Mouse (Mus musculus): ENCODE measurements at regions not wholly inside any gene's neighbourhood (a gene's known extent, or its start where the extent isn't known, plus 50 kb on each side); places are given as distances from the start of the nearest gene placed in this dataset.

DNA sequence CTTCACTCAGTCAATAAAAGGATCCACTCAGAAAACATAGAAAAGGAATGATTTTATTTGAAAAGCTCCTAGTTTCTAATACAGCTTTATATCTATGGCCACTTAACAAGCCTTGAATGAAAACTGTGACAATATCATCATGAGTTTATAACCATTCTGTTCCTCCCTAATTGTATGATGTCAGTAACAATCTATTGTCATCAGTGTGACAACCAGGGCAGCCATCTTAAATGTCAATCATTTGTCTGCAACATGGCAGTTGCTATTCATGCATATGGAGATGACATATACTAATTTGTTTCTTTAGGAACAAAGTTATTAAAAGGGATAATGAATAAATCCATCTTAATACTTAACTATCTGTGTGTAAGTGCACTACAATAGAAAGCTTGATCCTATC lies 426.2 kb upstream of the Klf6 start:
- no peak for TF ChIP-seq GATA1 (IDR thresholded peaks at IDR 0.05; ENCODE audit: low read length)

DNA sequence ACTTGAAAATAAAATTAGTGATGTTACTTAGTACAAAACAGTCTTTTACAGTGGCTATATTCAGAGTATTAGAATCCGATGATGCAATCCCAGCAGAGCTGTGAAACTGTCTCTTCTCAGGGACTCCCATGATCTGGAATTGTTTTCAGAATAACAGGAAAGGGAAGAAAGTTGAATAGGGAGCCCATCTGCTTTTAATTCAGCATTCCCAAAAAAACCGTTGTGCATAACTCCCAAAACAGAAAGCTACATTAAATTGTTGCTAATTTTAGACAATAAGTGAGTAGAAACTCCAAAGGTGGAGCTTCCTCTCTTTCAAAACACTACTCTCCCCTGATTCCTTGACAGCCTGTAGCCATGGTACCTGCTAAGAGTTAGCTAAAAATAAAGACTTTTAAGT lies 425.1 kb upstream of the Klf6 start:
- TF ChIP-seq GATA1 (IDR thresholded peaks at IDR 0.05; ENCODE audit: low read length), result no peak

DNA sequence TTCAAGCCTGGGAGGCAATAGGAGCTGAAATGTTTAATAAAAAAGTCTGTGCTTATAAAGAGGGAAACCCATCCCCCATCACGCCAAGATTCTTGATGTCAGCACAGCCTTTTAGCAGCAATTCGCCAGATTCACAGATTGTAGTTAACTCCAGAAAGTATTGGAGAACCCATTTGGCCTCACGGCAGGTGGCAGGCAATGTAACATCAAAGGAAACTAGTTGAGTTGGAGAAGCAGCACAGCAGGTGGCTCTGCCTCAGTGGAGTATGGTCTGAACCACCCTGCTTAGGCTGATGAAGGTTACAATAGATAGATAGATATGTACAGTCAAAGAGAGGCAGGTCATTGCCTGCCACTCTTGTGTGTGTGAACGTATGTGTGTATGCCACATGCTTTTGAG lies 420.8 kb upstream of the Klf6 start:
- TF ChIP-seq GATA1 (IDR thresholded peaks at IDR 0.05; ENCODE audit: low read length), result no peak

DNA sequence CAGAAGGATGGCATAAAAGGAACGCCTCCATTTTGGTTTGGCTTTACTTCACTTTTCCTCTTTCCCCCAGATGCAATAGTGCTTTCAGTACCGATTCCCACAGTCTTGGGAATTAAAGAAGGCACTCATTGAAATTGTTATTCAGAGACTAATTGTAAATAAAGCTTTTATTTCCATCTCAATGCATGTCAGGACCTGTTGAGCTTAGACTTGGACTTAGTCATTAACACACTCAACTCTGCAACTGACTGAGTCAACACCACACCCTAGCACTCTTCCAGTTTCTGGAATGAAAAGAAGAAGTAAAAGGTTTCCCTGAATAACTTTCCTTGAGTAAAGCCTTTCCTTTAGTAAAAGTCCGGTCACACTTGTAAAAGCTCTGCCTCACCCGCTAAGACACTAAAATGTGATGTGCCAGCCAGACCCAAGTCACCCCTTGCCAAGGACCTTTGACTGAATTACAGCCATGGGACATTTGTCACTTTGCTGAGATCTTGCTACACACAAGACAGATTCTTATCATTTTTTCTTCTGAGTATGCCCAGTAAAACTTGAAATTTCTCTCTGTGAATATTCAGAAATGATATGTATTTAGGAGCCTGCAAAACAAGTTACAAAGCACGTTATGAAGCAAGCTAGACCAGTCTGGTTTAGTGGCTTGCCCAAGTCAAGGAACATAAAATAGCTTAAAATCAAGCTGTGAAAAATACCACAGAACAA lies 416.4 kb upstream of the Klf6 start:
- TF ChIP-seq GATA1 (IDR thresholded peaks at IDR 0.05; ENCODE audit: low read length), result no peak

DNA sequence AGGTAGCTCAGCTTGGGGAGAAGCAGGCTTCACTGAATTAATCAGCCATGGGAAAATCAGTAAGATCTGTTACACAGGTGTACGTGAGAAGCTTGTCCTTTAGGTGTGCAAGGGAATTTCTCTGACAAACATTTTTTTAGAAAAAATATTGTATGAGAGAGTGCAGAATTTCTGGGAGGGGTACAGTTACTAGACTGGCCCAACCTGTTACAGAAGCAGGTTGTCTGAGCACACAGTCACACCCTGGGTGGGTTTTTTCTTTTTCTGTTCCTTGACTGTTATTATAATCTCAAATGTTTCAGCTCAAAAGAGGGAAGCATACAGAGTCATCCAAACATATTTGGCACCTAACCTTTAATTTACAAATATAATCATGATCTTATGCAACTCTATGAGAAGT lies 412.7 kb upstream of the Klf6 start:
- no peak for TF ChIP-seq GATA1 (IDR thresholded peaks at IDR 0.05; ENCODE audit: low read length)

DNA sequence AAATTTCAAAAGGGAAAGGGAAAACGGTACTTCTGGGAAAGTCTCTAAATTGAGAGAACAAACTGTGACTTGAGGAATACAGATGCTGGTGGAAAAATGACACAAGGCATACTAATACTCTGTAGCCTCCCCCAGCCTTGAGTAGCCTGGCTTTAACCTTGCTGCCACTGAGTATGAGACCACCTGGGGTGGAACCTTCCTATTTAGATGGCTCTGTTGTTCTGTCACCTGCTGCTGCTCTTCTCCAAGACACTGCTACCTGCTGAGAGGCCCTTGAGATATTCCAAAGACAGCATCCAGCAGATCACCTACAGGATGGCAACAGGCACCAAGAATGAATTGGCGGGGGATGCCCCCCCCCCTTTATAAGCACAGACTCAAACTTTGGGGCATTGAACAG lies 380.5 kb upstream of the Klf6 start:
- no peak for TF ChIP-seq GATA1 (IDR thresholded peaks at IDR 0.05; ENCODE audit: low read length)

DNA sequence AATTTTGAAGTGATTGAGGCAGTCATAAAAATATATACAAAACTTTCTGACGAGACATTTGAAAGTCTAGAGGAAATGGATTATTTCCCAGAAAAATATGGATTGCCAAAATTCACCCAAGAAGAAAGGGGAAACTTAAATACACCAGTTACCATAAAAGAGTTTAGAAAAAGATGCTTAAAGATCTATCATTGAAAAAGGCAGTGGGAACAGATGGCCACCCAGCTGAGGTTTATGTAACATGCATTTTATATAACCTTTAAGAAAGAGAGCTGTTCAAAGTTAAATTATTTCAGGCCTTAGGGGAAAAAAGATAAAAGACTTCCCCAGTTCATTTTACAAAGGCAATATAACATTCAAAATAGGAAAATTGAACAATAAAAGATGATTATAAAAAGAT lies 369.0 kb upstream of the Klf6 start:
- no peak for TF ChIP-seq GATA1 (IDR thresholded peaks at IDR 0.05; ENCODE audit: low read length)

DNA sequence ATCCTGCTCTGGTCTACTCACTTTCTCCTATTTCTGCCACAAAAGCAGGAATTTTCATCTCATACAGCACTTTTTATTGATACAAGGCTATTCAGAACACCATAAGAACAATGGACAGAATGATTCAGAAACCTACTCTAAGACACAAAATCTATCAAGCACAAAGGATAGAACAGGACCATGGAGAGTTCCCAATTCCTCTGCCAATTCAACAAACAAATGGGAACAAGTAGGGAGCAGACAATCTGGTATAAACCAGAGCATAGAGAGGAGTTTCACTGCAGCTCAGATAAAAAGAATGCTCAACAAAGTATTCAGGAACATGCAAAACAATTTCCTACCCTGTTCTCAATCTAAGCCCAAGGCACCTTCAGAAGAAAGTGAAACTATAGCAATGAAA lies 363.7 kb upstream of the Klf6 start:
- TF ChIP-seq GATA1 (IDR thresholded peaks at IDR 0.05; ENCODE audit: low read length), result no peak

DNA sequence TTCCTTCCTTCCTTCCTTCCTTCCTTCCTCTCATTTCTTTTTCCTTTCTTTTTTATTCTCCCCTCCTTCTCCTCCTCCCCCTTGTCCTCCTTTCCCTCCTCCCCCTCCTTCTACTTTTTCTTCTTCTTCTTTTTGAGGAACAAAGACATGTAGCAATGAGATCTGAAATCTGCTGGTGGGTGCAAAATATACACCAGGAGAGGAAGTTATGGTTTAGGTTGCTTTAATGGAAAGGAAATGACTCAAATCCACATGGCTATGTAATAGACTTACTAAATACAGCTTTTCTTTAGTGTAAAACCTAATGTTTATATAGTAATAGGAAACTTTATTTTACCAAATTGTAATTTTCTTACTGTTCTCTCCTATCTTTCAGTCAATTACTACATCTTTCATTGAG lies 349.5 kb upstream of the Klf6 start:
- TF ChIP-seq GATA1 (IDR thresholded peaks at IDR 0.05; ENCODE audit: low read length), result no peak

DNA sequence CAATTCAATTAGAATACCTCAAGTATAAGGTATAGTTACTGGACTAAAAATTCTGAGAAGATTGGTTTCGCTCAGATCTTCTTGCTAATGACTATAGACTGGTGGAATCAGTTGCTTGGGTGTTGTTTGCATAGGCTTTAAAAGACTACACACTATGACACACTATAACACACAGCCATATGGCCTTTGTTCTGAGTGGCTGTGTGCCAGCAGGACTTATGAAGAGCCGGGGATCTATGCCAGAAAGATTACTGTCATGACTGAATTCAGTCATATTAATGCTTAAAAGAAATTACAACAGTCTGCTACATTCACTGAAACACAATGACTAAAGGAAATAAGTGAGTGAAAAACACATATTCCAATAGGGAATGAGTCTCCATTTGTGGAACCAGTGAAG lies 345.7 kb upstream of the Klf6 start:
- TF ChIP-seq GATA1 (IDR thresholded peaks at IDR 0.05; ENCODE audit: low read length), result no peak

DNA sequence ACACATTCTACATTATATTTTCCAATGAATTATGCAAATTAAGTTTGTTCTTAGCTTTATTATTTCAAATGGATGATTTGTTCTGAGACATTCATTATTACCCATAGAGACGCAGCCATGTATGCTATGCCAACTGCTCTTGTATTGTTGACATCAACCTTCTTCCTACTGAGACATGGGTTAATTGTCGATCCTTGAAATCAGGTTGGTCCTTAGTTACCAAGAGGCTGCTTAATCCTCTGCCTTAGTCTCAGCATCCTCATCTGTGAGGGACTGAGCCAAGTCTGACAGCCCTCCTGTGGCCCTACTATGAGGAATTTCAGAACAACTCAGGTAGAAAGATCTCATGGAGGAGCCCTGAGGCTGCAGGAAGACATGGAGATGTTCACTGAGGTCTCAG lies 345.2 kb upstream of the Klf6 start:
- TF ChIP-seq GATA1 (IDR thresholded peaks at IDR 0.05; ENCODE audit: low read length), result no peak

DNA sequence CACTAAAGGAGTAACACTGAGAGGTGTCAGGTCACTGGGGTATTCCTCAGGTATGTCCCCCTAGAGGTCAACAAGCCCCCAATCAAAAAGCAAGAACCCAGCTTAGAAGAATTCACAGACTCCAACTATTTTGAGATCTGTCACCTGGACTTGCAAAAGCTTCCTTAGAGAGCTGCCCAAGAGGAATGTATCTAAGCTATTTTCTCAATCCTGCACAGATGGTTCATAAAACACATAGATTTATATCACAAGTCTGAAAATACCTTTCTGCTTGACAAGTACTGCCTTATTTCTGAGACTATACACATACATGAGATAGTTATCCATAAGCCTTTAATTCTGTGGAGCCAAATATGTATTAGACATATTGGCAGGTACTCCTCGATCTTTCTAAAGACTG lies 342.1 kb upstream of the Klf6 start:
- TF ChIP-seq GATA1 (IDR thresholded peaks at IDR 0.05; ENCODE audit: low read length), result no peak

DNA sequence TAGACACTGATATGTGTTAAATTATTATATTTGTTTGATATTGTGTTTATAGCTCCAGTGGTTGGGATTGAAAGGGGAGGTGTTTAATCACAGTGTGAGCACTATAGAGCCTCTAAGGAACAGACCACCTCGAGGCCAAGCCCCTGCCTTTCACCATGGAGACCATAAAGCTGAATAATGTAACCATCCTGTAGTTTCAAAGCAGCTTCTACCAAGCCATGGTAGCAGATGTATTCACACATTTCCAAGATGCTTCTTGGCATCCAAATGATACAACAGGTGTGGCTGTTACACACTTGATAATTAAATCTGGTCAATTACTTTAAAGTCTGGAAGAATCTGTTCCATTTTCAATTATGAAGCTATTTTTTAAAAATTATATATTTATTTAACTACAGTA lies 341.7 kb upstream of the Klf6 start:
- no peak for TF ChIP-seq GATA1 (IDR thresholded peaks at IDR 0.05; ENCODE audit: low read length)

DNA sequence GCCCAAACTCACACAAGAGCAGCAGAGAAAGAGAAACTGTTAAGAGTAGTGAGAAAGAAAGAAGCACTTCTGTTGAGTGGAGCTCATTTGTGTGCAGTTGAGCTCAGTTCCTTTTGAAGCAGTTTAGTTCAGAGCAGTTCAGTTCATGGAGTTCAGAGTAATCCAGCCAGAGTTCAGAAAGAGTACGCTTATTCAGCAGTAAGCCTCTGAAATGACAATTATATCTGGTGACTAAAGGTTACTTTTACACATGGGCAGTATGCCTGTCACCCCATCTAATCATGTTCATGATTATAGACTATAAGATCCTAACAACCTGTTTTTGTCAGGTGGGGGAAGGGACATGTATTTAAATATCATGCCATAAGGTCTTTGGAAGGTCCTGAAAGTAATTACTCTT lies 333.9 kb upstream of the Klf6 start:
- TF ChIP-seq GATA1 (IDR thresholded peaks at IDR 0.05; ENCODE audit: low read length), result no peak

DNA sequence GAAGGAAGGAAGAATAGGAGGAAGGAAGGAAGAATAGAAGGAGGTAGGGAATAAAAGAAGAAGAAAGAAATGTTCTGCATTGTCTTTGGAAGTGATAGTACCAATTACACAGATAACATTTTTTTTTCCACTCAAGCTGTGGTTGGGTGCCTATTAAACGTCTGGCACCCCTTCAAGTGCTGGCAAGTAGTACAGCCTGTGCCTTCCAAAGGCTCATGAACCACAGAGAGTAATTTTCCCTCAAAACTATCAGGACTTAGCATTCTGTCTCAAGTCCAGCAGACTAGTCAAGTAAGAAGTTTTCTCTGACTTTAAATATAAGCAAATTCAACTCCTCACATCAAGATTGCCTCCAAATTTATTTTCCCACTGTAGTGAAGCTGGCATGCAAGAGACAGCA lies 321.0 kb upstream of the Klf6 start:
- no peak for TF ChIP-seq GATA1 (IDR thresholded peaks at IDR 0.05; ENCODE audit: low read length)

DNA sequence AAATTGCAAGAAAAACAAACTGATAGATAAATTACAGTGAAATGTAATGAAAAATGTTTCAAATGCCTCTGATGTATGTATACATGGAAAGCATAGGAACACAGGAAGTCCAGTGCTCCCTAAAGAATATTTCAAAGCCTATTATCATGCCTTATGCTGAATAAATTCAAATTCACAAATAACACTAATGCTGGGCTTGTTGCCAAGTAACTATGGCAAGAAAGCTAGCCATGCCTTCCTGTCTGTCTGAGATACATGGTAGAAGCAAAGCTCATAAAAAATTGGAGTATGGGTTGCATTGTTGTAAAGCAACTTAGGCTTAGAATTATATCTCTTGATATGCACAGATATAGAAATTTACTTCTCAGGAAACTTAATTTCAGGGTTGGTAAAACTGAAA lies 315.8 kb upstream of the Klf6 start:
- no peak for TF ChIP-seq GATA1 (IDR thresholded peaks at IDR 0.05; ENCODE audit: low read length)

DNA sequence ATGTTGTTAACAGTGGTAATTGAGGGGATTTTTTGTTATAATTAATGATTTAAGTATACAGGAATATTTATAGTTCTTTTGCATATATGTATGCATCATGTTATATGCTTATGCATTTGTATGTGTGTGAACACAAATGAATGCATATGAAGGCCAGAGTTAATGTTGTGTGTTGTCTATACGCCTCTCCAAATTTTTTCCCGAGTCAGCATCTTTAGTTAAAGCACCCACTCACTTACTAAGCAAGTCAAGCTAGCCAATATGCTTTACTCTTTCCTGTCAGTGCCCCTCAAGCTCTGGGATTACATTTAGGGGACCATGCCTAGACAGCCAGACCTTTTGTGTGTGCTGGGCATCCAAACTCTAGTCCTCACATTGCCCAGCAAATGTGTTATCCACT lies 315.3 kb upstream of the Klf6 start:
- no peak for TF ChIP-seq GATA1 (IDR thresholded peaks at IDR 0.05; ENCODE audit: low read length)

DNA sequence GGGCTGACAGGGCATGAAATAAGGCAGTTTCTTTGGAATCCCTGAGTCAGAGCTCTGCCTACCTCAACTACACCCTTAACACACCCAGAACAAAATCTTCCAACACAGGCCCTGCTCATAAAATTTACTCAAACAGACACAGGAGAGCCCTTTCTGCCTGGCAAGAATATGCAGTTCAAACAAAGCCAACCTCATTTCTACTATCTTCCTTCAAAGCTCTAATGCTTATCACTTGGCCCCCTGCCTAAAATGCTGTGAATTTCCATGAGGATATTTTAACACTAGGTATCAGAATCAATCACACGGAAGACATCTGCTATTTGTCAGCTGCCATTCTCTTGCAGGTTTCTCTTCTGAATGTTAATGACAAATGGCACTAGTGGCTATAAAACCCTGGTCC lies 314.3 kb upstream of the Klf6 start:
- TF ChIP-seq GATA1 (IDR thresholded peaks at IDR 0.05; ENCODE audit: low read length), result no peak
